Mouse (Mus musculus): ENCODE data around the gene Olfr394.
"Not testable (repeated sequence)": the region's sequence is repeated elsewhere in the genome, so short reads cannot be mapped to it uniquely, and the experiment has no call there.

Gene Olfr394

GRCm38 (mm10) chr11:73890671-73891070 is at the start of gene Olfr394:
Gene Olfr394, minus strand, starts transcription at chr11:73890771.
- no peak for DNase-seq

DNA sequence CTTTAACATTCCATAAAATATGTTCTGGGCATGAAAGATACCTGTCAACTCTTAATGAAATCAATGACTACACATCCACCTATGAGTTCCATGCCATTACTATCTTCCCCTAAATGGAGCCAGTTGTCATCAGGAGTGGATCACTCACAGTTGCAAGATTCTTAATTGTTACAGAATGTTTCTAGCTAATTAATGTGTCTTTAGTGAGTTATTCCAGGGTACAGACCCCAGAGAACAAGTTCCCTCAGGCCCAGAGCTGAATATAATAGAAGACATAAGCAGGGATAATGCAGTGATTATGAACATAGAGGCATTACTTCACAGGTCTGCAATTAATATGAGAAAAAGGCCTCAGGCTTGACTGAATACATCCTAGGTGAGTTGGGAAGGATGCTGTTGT is 45.8 kb upstream of the Olfr394 start, which contains the start of gene Olfr23:
Olfr23 (plus strand) TSS at position 301 of the 400 bp plus-strand sequence.
- no peak for DNase-seq

GRCm38 (mm10) chr11:73909199-73909598 is 18.6 kb upstream of the Olfr394 start, which contains the start of gene Olfr395:
Gene Olfr395, minus strand, starts transcription at chr11:73909299.
- DNase-seq, result not testable (repeated sequence)

DNA sequence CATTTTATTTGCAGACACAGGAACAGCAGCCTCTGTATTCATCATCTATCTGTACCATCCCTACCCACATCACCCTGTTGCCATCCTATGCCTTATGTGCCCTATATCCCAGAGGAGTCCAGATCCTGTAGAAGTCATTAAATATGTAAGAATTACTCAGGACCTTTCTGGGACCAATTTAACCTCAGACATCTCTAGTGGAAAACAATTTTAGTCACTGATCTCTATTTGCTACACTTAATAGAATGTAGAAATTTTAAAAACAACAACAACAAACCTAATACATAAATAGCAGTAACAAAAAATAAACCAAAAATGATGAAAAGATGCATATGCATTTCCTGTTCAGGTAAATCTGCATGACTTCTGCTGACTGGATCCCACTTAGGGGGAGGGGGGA is 39.2 kb downstream of the Olfr394 start, which contains the start of gene Olfr393:
Olfr393 (minus strand) TSS at position 101 of the 400 bp plus-strand sequence.
- DNase-seq, result no peak

Measured in embryo, embryonic 11 days (tissue).